Mouse (Mus musculus): ENCODE results near the gene Pard3. TPM values are rescaled to one million over a fixed set of nuclear protein-coding genes. Genes with fewer than 3 reads are reported as not detected.
A peak's percentile ranks its signal among the peaks of the same experiment; 100 is the strongest.

The Pard3 gene
- polyA plus RNA-seq, 1 experiment from 2014 or later, result 21.0 TPM

DNA sequence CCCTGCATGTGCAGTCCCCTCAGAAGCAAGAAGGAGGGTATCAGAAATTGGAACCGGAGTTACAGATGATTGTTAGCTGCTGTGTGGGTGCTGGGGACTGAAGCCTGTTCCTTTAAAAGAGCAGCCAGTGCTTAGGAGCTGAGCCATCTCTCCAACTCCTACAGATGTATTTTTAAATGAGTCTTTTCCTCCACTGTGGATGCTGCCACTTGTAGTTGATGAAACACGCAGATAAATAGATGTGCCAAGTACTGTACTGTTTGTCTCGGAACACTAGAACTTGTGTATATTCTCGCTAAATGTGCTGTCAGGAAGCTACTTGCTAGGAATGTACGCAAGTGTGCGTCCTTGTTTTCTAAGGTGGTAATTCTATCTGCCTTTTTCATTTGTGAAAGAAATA lies 110.7 kb downstream of the Pard3 start:
- peaks cover 7% of the 10 kb centered on the region; the same call in 1 of the 2 replicates for H3K4me1 ChIP-seq (ENCODE audit: control insufficient read depth, insufficient read depth, low read length)
- no peaks in the 10 kb centered on the region for H3K36me3 ChIP-seq (ENCODE audit: control insufficient read depth, insufficient read depth, low read length)
- no peak overlapping the region for H3K4me2 ChIP-seq (ENCODE audit: low read depth, low read length)
- no peak overlapping the region for H3K27ac ChIP-seq (ENCODE audit: low read length)
- H3K9me3 ChIP-seq (replicated peaks; ENCODE audit: control insufficient read depth, low read length), result no peaks in the 10 kb centered on the region
- H3K27me3 ChIP-seq (ENCODE audit: control insufficient read depth, insufficient read depth, low read length), result no peaks in the 10 kb centered on the region
- H3K9ac ChIP-seq (ENCODE audit: low read length), result no peak overlapping the region
- 74% methylated on average over 6 of the region's 6 CpGs for WGBS
- ATAC-seq (ENCODE audit: insufficient read depth, low FRiP score), result no peak
- H3K4me3 ChIP-seq (replicated peaks; ENCODE audit: low read length), result no peak overlapping the region

- no peak overlapping the region for H3K9ac ChIP-seq (ENCODE audit: low read length)
- H3K27ac ChIP-seq (ENCODE audit: low read length), result no peak overlapping the region
- H3K4me3 ChIP-seq (replicated peaks; ENCODE audit: low read length), result no peak overlapping the region
- H3K27me3 ChIP-seq (ENCODE audit: control insufficient read depth, insufficient read depth, low read length), result no peaks in the 10 kb centered on the region
- peaks cover 7% of the 10 kb centered on the region; the same call in 1 of the 2 replicates for H3K4me1 ChIP-seq (ENCODE audit: control insufficient read depth, insufficient read depth, low read length)
- no peaks in the 10 kb centered on the region for H3K9me3 ChIP-seq (replicated peaks; ENCODE audit: control insufficient read depth, low read length)
- H3K36me3 ChIP-seq (ENCODE audit: control insufficient read depth, insufficient read depth, low read length), result no peaks in the 10 kb centered on the region
- ATAC-seq (ENCODE audit: insufficient read depth, low FRiP score), result no peak
- WGBS, result 61% methylated on average over 6 of the region's 6 CpGs
- no peak overlapping the region for H3K4me2 ChIP-seq (ENCODE audit: low read depth, low read length)
Measured at GRCm38 (mm10) chr8:127175160-127175836, 111.6 kb downstream of the Pard3 start.

DNA sequence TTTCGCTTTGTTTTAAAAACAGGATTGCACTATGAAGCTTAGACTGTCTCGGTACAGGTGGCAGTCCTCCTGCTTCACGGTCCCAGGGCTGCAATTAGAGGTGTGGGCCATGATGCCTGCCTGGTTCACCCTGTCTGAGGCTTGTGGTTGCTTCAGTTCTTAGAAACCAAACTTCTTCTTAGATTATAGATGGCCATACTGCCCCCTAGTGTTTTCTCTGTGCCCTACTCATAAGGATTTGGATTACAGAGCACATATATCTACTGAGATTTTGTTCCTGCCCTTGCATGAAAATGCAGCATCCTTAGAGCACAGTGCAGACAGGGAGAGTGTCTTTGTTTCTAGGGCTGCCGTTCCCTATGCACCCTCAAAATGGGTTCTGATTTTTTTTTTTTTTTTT lies 114.9 kb downstream of the Pard3 start:
- Histone ChIP-seq H3K27me3 (ENCODE audit: control insufficient read depth, insufficient read depth, low read length) (no peaks in the 10 kb centered on the region), H3K36me3 (ENCODE audit: control insufficient read depth, insufficient read depth, low read length) (no peaks in the 10 kb centered on the region), H3K27ac (ENCODE audit: low read length) (no peak overlapping the region), H3K9me3 (replicated peaks; ENCODE audit: control insufficient read depth, low read length) (no peaks in the 10 kb centered on the region), H3K9ac (ENCODE audit: low read length) (no peak overlapping the region), H3K4me3 (replicated peaks; ENCODE audit: low read length) (no peak overlapping the region), H3K4me2 (ENCODE audit: low read depth, low read length) (no peak overlapping the region), H3K4me1 (ENCODE audit: control insufficient read depth, insufficient read depth, low read length) (peaks cover 11% of the 10 kb centered on the region)
- peak; percentile 37; the same call in 1 of the 2 replicates for ATAC-seq (ENCODE audit: insufficient read depth, low FRiP score)
- 44% methylated on average over 4 of the region's 4 CpGs for WGBS

DNA sequence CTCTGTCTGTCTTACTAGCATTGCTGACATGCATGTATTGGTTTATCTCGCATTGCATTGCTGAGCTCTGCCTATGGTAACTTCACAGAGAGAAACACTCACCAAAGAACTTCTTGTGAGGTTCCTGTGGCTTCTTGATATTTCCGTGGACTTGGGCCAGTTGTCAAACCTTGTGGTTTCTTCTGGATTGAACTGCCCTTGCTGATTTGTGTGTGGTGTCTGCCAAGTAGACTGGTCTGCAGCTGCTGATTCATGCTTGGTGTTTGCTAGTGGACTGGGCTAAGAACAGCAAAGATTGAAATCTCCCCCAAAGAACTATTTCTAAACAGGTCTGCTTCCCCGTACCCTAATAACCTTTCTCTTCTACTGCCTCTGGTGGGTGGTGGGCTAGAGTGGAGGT lies 117.6 kb downstream of the Pard3 start:
- H3K36me3 ChIP-seq (ENCODE audit: control insufficient read depth, insufficient read depth, low read length), result no peaks in the 10 kb centered on the region
- no peak overlapping the region for H3K27ac ChIP-seq (ENCODE audit: low read length)
- ATAC-seq (ENCODE audit: insufficient read depth, low FRiP score), result no peak
- H3K9me3 ChIP-seq (replicated peaks; ENCODE audit: control insufficient read depth, low read length), result no peaks in the 10 kb centered on the region
- no peak overlapping the region for H3K9ac ChIP-seq (ENCODE audit: low read length)
- WGBS, result 85% methylated on average over 3 of the region's 3 CpGs
- H3K4me3 ChIP-seq (replicated peaks; ENCODE audit: low read length), result no peak overlapping the region
- peaks cover 27% of the 10 kb centered on the region for H3K4me1 ChIP-seq (ENCODE audit: control insufficient read depth, insufficient read depth, low read length)
- H3K27me3 ChIP-seq (ENCODE audit: control insufficient read depth, insufficient read depth, low read length), result no peaks in the 10 kb centered on the region
- no peak overlapping the region for H3K4me2 ChIP-seq (ENCODE audit: low read depth, low read length)

GRCm38 (mm10) chr8:127182065-127182464 lies 118.4 kb downstream of the Pard3 start:
- H3K36me3 ChIP-seq (ENCODE audit: control insufficient read depth, insufficient read depth, low read length), result no peaks in the 10 kb centered on the region
- H3K4me2 ChIP-seq (ENCODE audit: low read depth, low read length), result no peak overlapping the region
- H3K27me3 ChIP-seq (ENCODE audit: control insufficient read depth, insufficient read depth, low read length), result no peaks in the 10 kb centered on the region
- no peak overlapping the region for H3K4me3 ChIP-seq (replicated peaks; ENCODE audit: low read length)
- H3K27ac ChIP-seq (ENCODE audit: low read length), result no peak overlapping the region
- ATAC-seq (ENCODE audit: insufficient read depth, low FRiP score), result no peak
- WGBS, result 62% methylated on average over 3 of the region's 3 CpGs
- H3K9ac ChIP-seq (ENCODE audit: low read length), result no peak overlapping the region
- peaks cover 27% of the 10 kb centered on the region for H3K4me1 ChIP-seq (ENCODE audit: control insufficient read depth, insufficient read depth, low read length)
- H3K9me3 ChIP-seq (replicated peaks; ENCODE audit: control insufficient read depth, low read length), result no peaks in the 10 kb centered on the region

GRCm38 (mm10) chr8:127183533-127183932 lies 119.8 kb downstream of the Pard3 start:
- no peak overlapping the region for H3K27ac ChIP-seq (ENCODE audit: low read length)
- no peak for ATAC-seq (ENCODE audit: insufficient read depth, low FRiP score)
- no peak overlapping the region for H3K4me3 ChIP-seq (replicated peaks; ENCODE audit: low read length)
- H3K4me1 ChIP-seq (ENCODE audit: control insufficient read depth, insufficient read depth, low read length), result peaks cover 27% of the 10 kb centered on the region
- no peak overlapping the region for H3K4me2 ChIP-seq (ENCODE audit: low read depth, low read length)
- no peaks in the 10 kb centered on the region for H3K36me3 ChIP-seq (ENCODE audit: control insufficient read depth, insufficient read depth, low read length)
- H3K9me3 ChIP-seq (replicated peaks; ENCODE audit: control insufficient read depth, low read length), result no peaks in the 10 kb centered on the region
- no peaks in the 10 kb centered on the region for H3K27me3 ChIP-seq (ENCODE audit: control insufficient read depth, insufficient read depth, low read length)
- no peak overlapping the region for H3K9ac ChIP-seq (ENCODE audit: low read length)
- 29% methylated on average over 2 of the region's 2 CpGs for WGBS

- Histone ChIP-seq H3K27me3 (ENCODE audit: control insufficient read depth, insufficient read depth, low read length) (no peaks in the 10 kb centered on the region), H3K36me3 (ENCODE audit: control insufficient read depth, insufficient read depth, low read length) (no peaks in the 10 kb centered on the region)
- 19% methylated on average over 4 of the region's 4 CpGs for whole genome bisulfite sequencing
Measured at GRCm38 (mm10) chr8:127184025-127184424, 120.3 kb downstream of the Pard3 start.

DNA sequence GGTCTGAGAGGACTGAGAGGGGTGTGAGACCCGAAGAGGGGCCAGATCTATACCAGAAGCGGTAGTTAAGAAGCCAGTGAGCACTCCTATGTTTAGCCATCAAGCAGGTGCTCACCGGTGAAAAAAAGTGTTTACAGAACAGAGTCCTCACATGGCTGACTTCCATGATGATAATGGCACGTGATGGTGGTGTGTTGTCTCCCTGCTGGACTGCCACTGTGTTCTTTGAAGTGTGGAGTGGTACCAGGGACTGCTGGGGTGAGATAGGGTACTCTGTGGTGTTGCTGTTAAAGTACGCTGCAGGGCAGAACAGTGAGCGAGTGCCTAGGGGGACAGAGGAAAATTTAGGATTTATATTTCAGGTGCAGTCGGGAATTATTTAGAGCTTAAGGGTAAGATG lies 122.2 kb downstream of the Pard3 start:
- Histone ChIP-seq H3K9me3 (replicated peaks; ENCODE audit: control insufficient read depth, low read length) (no peaks in the 10 kb centered on the region), H3K27me3 (ENCODE audit: control insufficient read depth, insufficient read depth, low read length) (no peaks in the 10 kb centered on the region), H3K9ac (ENCODE audit: low read length) (no peak overlapping the region), H3K4me1 (ENCODE audit: control insufficient read depth, insufficient read depth, low read length) (peaks cover 40% of the 10 kb centered on the region), H3K4me3 (replicated peaks; ENCODE audit: low read length) (no peak overlapping the region), H3K27ac (ENCODE audit: low read length) (no peak overlapping the region), H3K4me2 (ENCODE audit: low read depth, low read length) (no peak overlapping the region), H3K36me3 (ENCODE audit: control insufficient read depth, insufficient read depth, low read length) (no peaks in the 10 kb centered on the region)
- no peak for ATAC-seq (ENCODE audit: insufficient read depth, low FRiP score)
- 52% methylated on average over 7 of the region's 7 CpGs for WGBS

More at GRCm38 (mm10) chr8:127184025-127184424, 120.3 kb downstream of the Pard3 start:
- Histone ChIP-seq H3K4me1 (ENCODE audit: control insufficient read depth, insufficient read depth, low read length) (peaks cover 27% of the 10 kb centered on the region), H3K27ac (ENCODE audit: low read length) (no peak overlapping the region), H3K4me3 (replicated peaks; ENCODE audit: low read length) (no peak overlapping the region), H3K9me3 (replicated peaks; ENCODE audit: control insufficient read depth, low read length) (no peaks in the 10 kb centered on the region), H3K4me2 (ENCODE audit: low read depth, low read length) (no peak overlapping the region), H3K9ac (ENCODE audit: low read length) (no peak overlapping the region)
- ATAC-seq (ENCODE audit: insufficient read depth, low FRiP score), result peak; percentile 80

DNA sequence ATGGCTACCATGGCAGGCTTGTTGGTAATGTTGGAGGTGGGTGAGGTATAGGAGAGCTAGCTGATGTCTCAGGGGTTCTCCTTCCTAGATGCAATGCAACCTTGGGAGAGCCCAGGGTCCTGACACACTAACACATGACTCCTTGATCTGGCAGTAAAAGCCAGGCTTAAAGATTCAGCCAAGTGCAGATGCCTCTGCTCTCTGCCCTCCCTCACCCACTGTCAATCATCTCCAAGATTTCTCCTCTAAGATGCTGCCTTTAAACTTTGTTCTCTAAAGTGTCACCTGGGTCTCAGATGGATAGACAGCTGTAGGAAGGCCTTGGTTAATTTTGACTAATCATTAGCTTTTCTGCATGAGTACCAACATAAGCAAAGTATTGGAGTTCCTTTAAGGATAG lies 125.0 kb downstream of the Pard3 start:
- no peak overlapping the region for H3K27ac ChIP-seq (ENCODE audit: low read length)
- H3K4me2 ChIP-seq (ENCODE audit: low read depth, low read length), result no peak overlapping the region
- H3K4me1 ChIP-seq (ENCODE audit: control insufficient read depth, insufficient read depth, low read length), result peaks cover 29% of the 10 kb centered on the region
- ATAC-seq (ENCODE audit: insufficient read depth, low FRiP score), result no peak
- no peaks in the 10 kb centered on the region for H3K9me3 ChIP-seq (replicated peaks; ENCODE audit: control insufficient read depth, low read length)
- no peaks in the 10 kb centered on the region for H3K27me3 ChIP-seq (ENCODE audit: control insufficient read depth, insufficient read depth, low read length)
- H3K4me3 ChIP-seq (replicated peaks; ENCODE audit: low read length), result no peak overlapping the region
- H3K36me3 ChIP-seq (ENCODE audit: control insufficient read depth, insufficient read depth, low read length), result no peaks in the 10 kb centered on the region
- no peak overlapping the region for H3K9ac ChIP-seq (ENCODE audit: low read length)
